Mouse (Mus musculus) liver, embryonic 14.5 days (tissue): ENCODE data around the gene St6galnac3.

Source experiments
- CTCF ChIP-seq: IDR thresholded peaks from 2 replicates; pipeline ENCODE4 v1.5.1; 2016; ENCODE audit warnings: antibody characterized with exemption, low read depth, control low read depth
- EP300 ChIP-seq: IDR thresholded peaks from 2 replicates; pipeline ENCODE4 v1.6.1; 2016; ENCODE audit warnings: antibody characterized with exemption, low read depth

DNA sequence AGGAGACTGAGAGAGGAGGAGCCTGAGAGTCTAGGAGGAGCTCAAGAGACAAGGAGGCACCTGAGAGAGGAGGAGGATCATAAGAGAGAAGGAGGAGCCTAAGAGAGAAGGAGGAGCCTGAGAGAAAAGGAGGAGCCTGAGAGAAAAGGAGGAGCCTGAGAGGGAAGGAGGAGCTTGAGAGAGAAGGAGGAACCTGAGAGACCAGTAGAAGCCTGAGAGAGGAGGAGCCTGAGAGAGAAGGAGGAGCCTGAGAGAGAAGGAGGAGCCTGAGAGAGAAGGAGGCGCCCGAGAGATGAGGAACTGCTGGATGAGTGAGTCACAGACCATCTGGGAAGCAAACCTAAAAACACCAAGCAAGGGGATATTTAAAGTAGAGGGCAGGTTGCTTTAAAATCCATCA is 551.4 kb downstream of the St6galnac3 start:
- TF ChIP-seq CTCF = no peak
- TF ChIP-seq EP300 = no peak
